Mouse (Mus musculus) CH12.LX (cell line): ENCODE data around the gene Zfp791. TPM values are rescaled to one million over a fixed set of nuclear protein-coding genes. Genes with fewer than 3 reads are reported as not detected.

ENCODE experiments used
- DNase-seq: peaks from one replicate; pipeline ENCODE4 v3.0.0-alpha.2; 2013; ENCODE audit errors: extremely low read depth
- H3K27ac ChIP-seq: 2 replicates; pipeline ENCODE4 v1.5.1; 2012; ENCODE audit warnings: low read depth, mild to moderate bottlenecking, control low read depth, moderate library complexity; ENCODE audit not compliant: insufficient read depth
- H3K27me3 ChIP-seq: replicated peaks from 2 replicates; pipeline ENCODE3; 2012; ENCODE audit warnings: inconsistent platforms
- H3K36me3 ChIP-seq, 2 experiments: replicated peaks in 1 of 2; 2 replicates each; pipeline versions ENCODE3 to v1.6.1; 2012; ENCODE audit warnings: inconsistent platforms in 1 of 2, low read length in 1 of 2, mild to moderate bottlenecking in 1 of 2, mixed read lengths in 1 of 2, moderate library complexity in 1 of 2; ENCODE audit not compliant: control insufficient read depth in 1 of 2, insufficient read depth in 1 of 2
- H3K4me1 ChIP-seq, 2 experiments: 2 replicates each; pipeline ENCODE4 v1.6.1; 2012; ENCODE audit warnings: inconsistent platforms in 1 of 2, moderate library complexity in 1 of 2; ENCODE audit not compliant: insufficient read depth in 2 of 2, control insufficient read depth in 1 of 2
- H3K4me2 ChIP-seq: 2 replicates; pipeline ENCODE4 v1.6.1; 2012; ENCODE audit warnings: low read depth, mild to moderate bottlenecking, control low read depth; ENCODE audit not compliant: poor library complexity, insufficient read depth, severe bottlenecking
- H3K4me3 ChIP-seq, 3 experiments: fragments of 150-350 bp in 1 of 3; sonication (generic) in 1 of 3; replicated peaks in 1 of 3; 2 replicates each; pipeline versions ENCODE3 to v1.5.1; 2011 to 2012; ENCODE audit warnings: low read depth in 2 of 3, low read length in 2 of 3, mild to moderate bottlenecking in 2 of 3, moderate library complexity in 2 of 3, control low read depth in 1 of 3, improper control_type of control experiment in 1 of 3, inconsistent platforms in 1 of 3, mixed read lengths in 1 of 3; ENCODE audit not compliant: poor library complexity in 1 of 3
- H3K79me2 ChIP-seq: replicated peaks from 2 replicates; pipeline ENCODE4 v1.6.1; 2012; ENCODE audit warnings: mild to moderate bottlenecking, moderate library complexity; ENCODE audit not compliant: control insufficient read depth, poor library complexity, insufficient read depth, severe bottlenecking; ENCODE audit errors: extremely low read depth
- H3K9ac ChIP-seq: 2 replicates; pipeline ENCODE4 v1.6.1; 2012; ENCODE audit warnings: low read depth, mild to moderate bottlenecking, control low read depth, moderate library complexity; ENCODE audit not compliant: insufficient read depth
- H3K9me3 ChIP-seq: replicated peaks from 2 replicates; pipeline ENCODE3; 2012; ENCODE audit warnings: low read length, inconsistent platforms, mixed read lengths
- CHD1 ChIP-seq: IDR thresholded peaks from 2 replicates; pipeline ENCODE4 v1.6.1; 2012; ENCODE audit warnings: low read depth, low read length, improper control_type of control experiment, inconsistent platforms
- ELF1 ChIP-seq: IDR thresholded peaks from 2 replicates; pipeline ENCODE4 v1.6.1; 2014; ENCODE audit warnings: low read depth, mild to moderate bottlenecking, inconsistent platforms, low read length, improper control_type of control experiment
- ETS1 ChIP-seq: conservative IDR thresholded peaks from 2 replicates; pipeline ENCODE4 v1.6.1; 2012; ENCODE audit warnings: low read depth, mild to moderate bottlenecking, inconsistent platforms, low read length, improper control_type of control experiment, moderate library complexity
- IRF4 ChIP-seq: IDR thresholded peaks from 2 replicates; pipeline ENCODE4 v1.6.1; 2014; ENCODE audit warnings: low read depth, mild to moderate bottlenecking, inconsistent platforms, low read length, improper control_type of control experiment
- MAX ChIP-seq: IDR thresholded peaks from 2 replicates; pipeline ENCODE4 v1.6.1; 2011; ENCODE audit warnings: low read length, improper control_type of control experiment
- MYC ChIP-seq: IDR thresholded peaks from 2 replicates; pipeline ENCODE4 v1.6.1; 2011; ENCODE audit warnings: low read depth, mild to moderate bottlenecking, improper control_type of control experiment, low read length
- SIN3A ChIP-seq: IDR thresholded peaks from 2 replicates; pipeline ENCODE4 v1.6.1; 2012; ENCODE audit warnings: low read length, improper control_type of control experiment, inconsistent platforms
- TBP ChIP-seq: conservative IDR thresholded peaks from 2 replicates; pipeline ENCODE4 v1.6.1; 2011; ENCODE audit warnings: low read depth, low read length, improper control_type of control experiment
- UBTF ChIP-seq: IDR thresholded peaks from 2 replicates; pipeline ENCODE4 v1.6.1; 2012; ENCODE audit warnings: low read depth, mild to moderate bottlenecking, inconsistent platforms, low read length, improper control_type of control experiment, moderate library complexity
- dilution Hi-C: fragments of 300-500 bp; cut with MboI; formaldehyde crosslinking; loops from 2 replicates; pipeline ENCODE4 v1.14.3; 2020; ENCODE audit warnings: low sequenced_read_pairs; ENCODE audit not compliant: extremely low pct_unique_long_range_greater_than_20kb, extremely low pct_ligation_motif_present
- in situ Hi-C: fragments of 300-500 bp; cut with MboI; formaldehyde crosslinking; loops from 3 replicates; pipeline ENCODE4 v1.14.3; 2019; ENCODE audit warnings: low sequenced_read_pairs, low pct_ligation_motif_present, low pct_unique_long_range_greater_than_20kb, mixed read lengths
- polyA plus RNA-seq: library from polyadenylated mRNA; unstranded; fragments of >175 nt; gene quantifications from 2 replicates; pipeline ENCODE4 v1.2.1, GENCODE M21; 2012; ENCODE audit warnings: low read depth; ENCODE audit not compliant: insufficient read length
- total RNA-seq, 2 experiments: library from RNA; depleted of rRNA; stranded (reverse); fragments of 300-350 nt in 1 of 2; fragments of >200 nt in 1 of 2; gene quantifications; 2 replicates each; pipeline ENCODE4 v1.2.3; 2012 to 2014

The Zfp791 gene
- total and polyA plus RNA-seq, 3 experiments: 0.81 to 1.1 (median 0.98) TPM

GRCm38 (mm10) chr8:85073041-85073612 is 49.8 kb downstream of the Zfp791 start:
- Histone ChIP-seq H3K79me2 (peaks cover 17% of the 10 kb centered on the region), H3K36me3 (peaks cover 44 to 59% of the 10 kb centered on the region in 2 experiments), H3K9ac (peak overlapping the region; percentile 99; the same call in 1 of the 2 replicates), H3K4me3 (peak overlapping the region in 2 of 3 experiments; percentile 41 to 92), H3K27ac (no peak overlapping the region)
- in situ Hi-C loops: loop anchor here (5.0 kb wide), 1 partner anchor 99 kb away; no protein-coding TSS in a partner anchor
- no peak for DNase-seq
- TF ChIP-seq IRF4: no peak
- no peak for TF ChIP-seq UBTF
- TF ChIP-seq CHD1: no peak
- TF ChIP-seq SIN3A: no peak
- no peak for TF ChIP-seq ELF1
- TF ChIP-seq, all 38 proteins: peak for 0
- peaks cover 6 to 27% of the 10 kb centered on the region in 2 experiments for H3K4me1 ChIP-seq
- no peaks in the 10 kb centered on the region for H3K9me3 ChIP-seq
- no peaks in the 10 kb centered on the region for H3K27me3 ChIP-seq
- dilution Hi-C loops: no loop called here
- H3K4me2 ChIP-seq: peak overlapping the region; percentile 76; the same call in 1 of the 2 replicates

- in situ Hi-C loops (loop anchor here (5.0 kb wide), 1 partner anchor 100 kb away; no protein-coding TSS in a partner anchor), dilution Hi-C loops (no loop called here)
- Histone ChIP-seq H3K36me3 (peaks cover 44 to 60% of the 10 kb centered on the region in 2 experiments), H3K9me3 (no peaks in the 10 kb centered on the region), H3K27ac (no peak overlapping the region; the same call in 1 of the 2 replicates), H3K4me2 (peak overlapping the region; percentile 76), H3K9ac (peak overlapping the region; percentile 99), H3K79me2 (peaks cover 17% of the 10 kb centered on the region), H3K4me3 (peak overlapping the region; percentile 92 to 99 (median 98)), H3K27me3 (no peaks in the 10 kb centered on the region), H3K4me1 (peaks cover 6 to 27% of the 10 kb centered on the region in 2 experiments)
- TF ChIP-seq ELF1: no peak
- TF ChIP-seq IRF4: no peak
- TF ChIP-seq MAX: peak; percentile 74; the same call in 1 of the 2 replicates
- TF ChIP-seq TBP: no peak
- no peak for TF ChIP-seq ETS1
- peak; percentile 92 for TF ChIP-seq MYC
- 0 out of 2 replicates have a peak, but pooled peaks have one; percentile 52 for TF ChIP-seq CHD1
- DNase-seq: peak; percentile 47
Observed at GRCm38 (mm10) chr8:85072364-85072929, 50.4 kb downstream of the Zfp791 start.
